Mouse (Mus musculus) spleen, postnatal 10 days (tissue): ENCODE results near the gene Gm20388.

Source experiments
- DNase-seq, 2 experiments: peaks; one replicate each; pipeline ENCODE4 v3.0.0; 2021 to 2022; ENCODE audit warnings: low spot score in 2 of 2

Gene Gm20388

DNA sequence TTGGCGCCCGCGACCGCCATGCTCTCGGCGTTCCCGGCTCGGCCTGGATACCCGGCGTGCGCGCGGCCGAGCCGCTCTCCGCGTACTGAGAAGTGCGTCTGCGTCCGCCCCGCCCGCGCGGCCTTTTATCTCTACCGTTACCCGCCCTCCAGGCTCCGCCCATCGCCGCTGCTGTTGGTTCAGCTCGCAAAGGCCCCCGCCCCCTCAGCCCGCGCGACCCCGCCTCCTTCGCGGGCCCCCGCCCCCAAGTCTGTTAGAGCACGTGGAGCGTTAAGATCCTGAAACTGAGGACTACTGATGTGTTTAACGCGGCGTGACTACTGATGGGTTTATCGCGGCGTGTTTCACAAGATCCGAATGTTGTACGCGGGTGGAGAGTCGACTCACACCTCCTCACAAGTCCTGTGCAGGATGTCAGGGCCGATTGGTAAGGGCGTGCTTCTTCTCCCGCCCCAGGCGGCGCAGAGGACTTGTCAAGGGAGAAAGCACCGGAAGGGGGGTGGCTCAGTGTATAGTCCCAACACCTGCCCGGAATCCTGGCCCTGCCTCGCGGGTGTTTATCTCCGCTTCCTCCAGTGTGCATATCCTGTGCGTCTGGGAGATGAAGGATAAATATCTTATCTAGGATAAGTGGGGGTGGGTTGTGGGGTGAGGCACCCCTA is 1997.1 kb downstream of the Gm20388 start, which contains the start of gene Slc7a5:
Gene Slc7a5, minus strand, starts transcription at position 108 of the 662 bp plus-strand sequence.
- peak; percentile 98 to 100 for DNase-seq

DNA sequence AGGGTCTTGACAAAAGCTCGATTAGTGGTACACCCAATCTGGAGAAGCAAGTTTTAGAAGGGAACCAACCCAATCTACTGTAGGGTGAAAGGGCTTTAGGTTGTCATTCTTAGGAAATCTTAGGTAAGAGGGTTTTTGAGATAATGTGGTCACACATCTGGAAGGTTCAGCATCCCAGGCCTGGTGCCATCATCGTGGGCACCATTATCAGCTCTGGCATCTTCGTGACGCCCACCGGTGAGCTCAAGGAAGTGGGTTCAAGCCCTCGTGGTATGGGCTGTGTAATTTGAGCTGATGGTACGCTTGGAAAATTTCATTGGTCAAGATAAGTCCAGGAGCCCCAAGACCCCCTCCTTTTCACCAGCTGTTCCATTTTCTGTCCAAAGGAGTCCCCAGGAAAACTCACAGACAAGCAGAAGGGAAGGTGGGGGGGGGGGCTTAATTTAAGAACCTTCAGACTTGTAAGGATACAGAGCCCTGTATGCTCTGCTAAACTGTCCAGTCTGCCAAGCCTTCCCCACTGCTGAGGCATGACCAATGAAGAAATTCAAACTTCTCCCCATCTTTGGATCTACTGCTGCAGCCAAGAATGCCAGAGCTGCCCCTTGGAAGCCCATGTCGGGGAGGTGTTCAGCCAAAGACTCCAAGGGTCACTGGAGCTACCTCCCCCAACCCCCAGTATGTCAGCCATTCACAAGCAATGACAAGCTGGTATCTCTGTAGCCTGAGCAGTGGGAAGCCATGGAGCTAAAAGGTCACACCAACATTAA is 1997.9 kb downstream of the Gm20388 start:
- no peak for DNase-seq

DNA sequence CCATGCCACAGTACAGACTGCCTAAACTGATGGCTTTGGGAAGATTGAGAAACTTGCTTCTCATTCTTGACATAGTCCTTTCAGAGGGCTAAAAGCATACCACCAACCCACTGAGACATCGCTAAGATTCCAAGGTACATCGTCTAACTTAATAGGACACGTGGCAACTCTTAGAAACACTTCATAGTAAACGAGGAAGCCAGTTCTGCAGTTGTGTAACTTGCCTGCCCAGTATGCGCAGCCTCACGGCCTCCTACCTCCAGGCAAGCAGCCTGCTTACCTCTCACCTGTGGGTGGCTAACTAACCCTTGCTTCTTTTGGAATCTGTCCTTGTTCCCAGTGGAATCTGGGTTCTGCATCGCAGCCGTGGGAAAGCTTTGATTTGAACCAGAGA is 1998.5 kb downstream of the Gm20388 start:
- no peak for DNase-seq

DNA sequence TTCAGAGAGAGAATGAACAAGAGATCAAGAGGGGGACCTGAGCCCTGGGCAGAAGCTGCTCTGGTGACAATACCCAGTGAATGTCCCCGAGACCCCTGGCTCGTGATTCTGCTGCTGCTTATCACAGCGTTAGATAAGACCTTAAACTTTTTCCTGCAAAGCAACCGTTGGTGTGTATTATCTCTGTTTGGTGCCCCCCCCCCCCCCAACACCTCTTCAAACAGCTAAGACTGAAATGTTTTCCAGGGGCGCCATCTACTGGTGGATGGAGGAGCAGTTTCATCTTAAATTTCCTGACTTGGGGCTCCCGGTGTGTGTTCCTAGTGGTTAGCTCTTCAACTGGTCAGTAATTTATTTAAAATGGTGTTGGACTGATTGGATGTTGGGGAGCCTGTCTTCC is 1999.0 kb downstream of the Gm20388 start:
- peak; percentile 73 to 86 for DNase-seq

DNA sequence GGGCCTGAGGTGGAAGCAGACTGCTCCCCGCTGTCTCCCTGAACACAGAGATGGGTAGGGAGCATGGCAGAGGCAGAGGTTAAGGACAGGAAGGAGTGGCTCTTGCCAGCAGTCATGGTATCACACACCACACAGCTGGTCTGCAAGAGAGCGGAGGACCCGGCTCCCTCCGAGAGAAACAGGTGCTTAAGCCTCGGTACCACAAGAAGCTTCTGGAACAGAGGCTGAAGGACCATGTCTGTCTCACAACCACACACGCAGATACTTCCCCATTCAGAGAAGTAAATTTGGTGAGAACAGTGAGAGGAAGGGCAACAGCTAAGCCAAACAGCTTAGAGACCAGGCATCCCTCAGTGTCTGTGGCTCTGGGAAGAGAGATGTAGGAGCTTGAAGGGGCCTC is 2000.8 kb downstream of the Gm20388 start:
- no peak for DNase-seq

DNA sequence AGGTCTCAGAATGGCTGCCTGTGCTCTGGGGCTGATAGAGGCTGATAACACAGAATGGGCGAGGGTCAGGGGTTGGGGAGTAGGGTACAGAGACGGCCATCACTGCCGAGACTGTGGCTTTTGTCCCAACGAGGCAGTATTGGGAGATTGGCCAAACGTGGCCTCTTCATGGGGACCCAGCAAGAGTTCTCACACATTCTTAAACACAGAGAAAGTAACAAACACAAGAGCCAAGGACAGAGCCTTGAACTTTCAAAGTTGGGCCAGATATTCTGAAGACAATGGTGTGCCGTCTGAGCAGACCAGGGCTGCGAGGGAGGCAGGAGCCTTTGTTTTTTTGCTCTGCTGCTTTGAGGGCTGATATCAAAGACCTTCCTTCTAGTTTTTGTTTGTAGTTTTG is 2001.3 kb downstream of the Gm20388 start:
- no peak for DNase-seq

DNA sequence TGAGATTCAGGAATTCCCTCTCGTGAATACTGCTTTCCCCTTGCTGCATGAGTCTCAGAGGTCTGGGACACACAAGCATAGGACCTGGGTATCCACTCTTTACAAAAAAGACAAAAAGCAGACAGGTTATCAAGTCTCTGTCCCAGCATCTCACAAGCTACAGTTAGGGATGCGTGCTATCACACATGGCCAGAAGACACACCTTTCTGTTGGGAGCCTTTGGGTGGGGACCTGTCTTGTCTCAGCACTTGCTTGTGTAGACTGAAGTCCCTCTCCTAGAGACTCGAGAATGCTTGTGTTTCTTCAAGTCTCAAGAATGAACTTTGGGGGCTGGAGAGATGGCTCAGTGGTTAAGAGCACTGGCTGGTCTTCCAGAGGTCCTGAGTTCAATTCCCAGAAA is 2002.2 kb downstream of the Gm20388 start:
- no peak for DNase-seq

DNA sequence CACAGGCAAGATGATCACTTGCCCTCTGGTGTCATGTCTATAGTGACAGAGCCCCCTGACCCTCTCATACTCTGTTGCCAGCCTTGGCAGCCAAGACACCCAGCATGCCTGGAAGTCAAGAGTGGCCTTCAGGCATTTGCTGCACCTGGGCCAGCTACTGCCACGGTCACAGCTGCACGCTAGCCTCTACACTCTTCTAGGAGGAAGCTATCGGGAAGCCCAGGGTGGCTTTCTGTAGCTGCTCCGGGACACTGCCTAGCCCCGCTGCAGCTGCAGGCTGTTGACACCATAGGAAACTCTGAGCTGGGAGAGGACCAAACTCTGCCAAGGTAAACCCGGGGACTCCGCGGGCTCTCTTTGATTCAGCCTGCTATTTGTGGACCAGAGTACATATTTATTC is 2002.7 kb downstream of the Gm20388 start:
- DNase-seq, result no peak

DNA sequence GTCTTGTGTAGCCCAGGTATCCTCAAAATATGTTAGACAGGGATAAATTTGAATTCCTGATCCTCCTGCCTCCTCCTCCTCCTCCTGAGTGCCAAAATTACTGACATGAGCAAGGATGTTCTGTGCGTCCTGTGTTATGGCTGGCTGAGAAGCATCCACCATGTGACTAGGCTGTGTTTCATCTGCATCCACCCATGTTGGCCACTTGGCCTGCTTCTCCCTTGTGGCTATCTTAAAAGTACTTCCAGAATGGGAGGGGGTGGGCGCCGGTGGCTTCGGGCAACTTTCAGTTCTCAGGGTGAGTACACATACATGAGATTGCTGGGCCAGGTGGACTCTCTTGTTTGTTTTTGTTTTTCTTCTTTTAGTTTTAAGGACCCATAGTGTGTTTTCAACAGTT is 2008.5 kb downstream of the Gm20388 start:
- DNase-seq, result no peak

DNA sequence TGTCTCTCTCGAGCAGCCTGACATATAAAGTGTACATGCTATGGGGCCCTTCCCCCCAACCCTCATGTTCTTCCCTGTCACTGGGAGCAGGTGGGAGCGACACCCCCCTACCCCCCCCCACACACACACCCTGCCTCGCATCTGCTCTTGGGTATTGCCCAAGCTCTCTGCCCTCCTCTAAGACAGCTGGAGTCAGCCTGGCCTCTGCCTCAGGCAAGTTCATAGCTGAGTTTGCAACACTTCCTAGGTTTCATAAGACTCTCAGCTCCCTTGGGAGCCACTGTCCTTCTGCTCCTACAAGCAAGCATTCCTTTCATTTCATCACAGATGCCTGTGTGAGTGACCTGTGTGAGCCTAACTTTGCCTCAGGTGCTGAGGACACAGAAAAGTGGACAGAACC is 2009.1 kb downstream of the Gm20388 start:
- no peak for DNase-seq

DNA sequence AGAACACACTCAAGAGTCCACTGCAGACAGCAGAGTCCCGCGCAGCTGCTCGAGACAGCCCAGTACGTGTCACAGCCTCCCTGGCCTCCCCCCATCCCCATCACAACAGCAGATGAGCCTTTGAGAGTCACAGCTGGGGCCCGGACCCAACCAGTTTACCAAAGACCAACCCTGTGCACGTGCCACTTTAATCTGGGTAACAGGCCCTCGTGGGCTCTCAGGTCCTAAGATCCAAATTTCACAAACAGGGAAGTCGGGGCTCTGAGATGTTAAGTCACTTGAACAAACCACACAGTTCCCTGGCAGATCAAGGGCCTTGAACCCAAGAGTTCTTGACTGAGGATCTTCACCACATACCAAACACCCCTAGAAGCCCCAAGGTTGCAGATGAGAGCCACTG is 2010.9 kb downstream of the Gm20388 start:
- DNase-seq, result no peak

DNA sequence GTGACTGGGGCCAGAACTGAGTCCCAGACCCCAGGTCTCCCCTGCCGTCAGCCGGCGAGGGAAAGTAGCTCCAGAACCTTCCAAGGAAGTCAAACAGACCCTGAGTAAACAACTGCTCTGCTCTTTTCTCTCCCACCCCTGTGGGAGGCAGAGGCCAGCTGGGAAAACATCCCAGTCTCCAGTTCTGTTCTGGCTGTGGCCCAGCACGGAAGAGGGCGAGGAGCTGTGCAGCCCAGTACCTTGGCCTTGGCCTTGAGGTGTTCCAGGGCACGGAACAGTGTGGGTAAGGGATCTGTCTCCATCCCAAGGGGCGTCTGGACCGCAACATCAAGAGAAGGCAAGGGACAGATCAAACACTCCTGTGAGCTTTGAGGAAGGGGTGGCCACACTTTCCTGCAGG is 2011.5 kb downstream of the Gm20388 start:
- no peak for DNase-seq

DNA sequence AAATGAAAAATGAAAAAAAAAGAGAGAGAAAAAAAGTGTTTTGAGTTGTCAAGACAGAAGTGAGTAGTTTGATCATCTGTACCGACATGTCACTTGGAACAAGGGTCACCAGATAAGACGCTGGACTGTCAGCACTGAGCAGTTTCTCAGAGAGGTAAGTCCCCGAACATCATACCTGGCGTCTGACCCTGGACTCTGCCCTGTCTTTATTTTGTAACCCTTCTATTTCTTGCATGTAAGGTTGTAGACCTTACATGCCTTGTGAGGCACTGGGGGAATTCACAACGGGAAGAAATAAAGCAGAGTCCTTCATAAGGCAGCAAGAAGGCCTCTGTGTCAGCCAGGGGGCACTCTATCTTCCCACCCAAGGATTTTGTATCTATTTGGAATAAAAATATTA is 2014.0 kb downstream of the Gm20388 start:
- no peak for DNase-seq

DNA sequence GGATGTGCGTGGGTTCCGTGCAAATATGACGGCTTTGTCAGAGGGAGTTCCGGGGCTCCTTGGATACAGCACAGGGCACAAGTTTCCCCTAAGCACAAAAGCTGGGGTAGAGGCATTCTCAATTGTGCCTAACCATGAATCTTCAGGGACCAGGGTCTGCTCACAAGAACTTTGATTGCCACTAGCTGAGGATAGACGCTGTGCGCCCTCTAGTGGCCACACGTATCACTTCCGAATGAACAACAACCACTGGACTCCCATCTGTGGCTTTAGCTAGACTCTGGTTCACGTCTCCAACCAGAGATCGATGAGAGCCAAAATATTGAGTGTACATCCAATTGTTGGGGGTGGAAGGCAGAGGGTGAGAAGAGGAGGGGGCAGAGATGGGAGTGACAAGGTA is 2015.0 kb downstream of the Gm20388 start:
- DNase-seq, result peak; percentile 72 to 88

DNA sequence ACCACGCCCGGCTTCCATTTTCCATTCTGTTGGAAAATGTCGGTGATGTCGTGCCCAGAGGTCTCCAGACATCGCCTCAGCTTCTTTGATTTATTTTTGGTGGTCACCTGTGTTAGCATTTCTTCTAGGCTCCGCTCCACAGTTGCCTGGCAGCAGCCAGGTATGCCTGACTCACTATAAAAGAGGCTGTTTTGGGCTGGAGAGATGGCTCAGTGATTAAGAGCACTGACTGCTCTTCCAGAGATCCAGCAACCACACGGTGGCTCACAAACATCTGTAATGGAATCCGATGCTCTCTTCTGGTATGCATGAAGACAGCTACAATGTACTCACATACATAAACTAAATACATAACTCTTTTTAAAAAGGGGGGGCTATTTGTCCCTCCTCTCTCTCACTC is 2015.6 kb downstream of the Gm20388 start:
- no peak for DNase-seq

DNA sequence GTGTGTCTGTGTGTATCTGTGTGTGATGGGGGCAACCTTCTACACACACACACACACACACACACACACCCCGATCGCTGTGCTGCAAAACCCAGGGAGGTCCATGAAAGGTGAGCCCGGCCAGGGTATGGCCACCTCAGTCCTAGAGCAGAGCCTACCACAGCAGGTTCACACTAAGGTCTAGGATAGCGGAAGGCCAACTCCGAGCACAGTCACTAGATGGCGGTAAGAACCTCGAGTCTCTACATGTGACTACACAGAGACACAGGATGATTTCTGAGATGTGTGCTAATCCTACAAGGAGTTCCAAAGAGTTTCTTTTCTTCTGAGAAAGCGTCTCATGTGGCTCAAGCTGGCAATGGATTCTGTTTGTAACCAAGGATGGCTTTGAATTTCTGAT is 2016.7 kb downstream of the Gm20388 start:
- DNase-seq, result peak in 1 of 2 experiments; percentile 70

DNA sequence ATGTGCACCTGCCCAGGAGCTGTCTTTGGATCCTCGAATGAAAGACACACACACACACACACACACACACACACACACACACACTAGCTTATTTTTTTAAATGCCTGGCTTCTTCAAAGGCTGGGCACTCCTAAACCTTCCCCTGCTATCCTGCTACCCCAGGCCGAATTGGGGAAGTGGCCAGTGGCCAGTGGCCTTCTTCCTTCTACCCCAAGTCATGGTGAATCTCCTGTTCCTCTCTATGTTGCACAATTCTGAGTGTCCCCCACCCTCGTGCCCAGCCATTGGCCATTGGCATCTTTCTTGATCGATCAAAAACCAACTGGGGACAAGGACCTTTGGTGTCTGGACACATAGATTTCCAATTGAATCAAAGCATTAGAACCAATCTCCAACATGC is 2019.4 kb downstream of the Gm20388 start:
- no peak for DNase-seq

DNA sequence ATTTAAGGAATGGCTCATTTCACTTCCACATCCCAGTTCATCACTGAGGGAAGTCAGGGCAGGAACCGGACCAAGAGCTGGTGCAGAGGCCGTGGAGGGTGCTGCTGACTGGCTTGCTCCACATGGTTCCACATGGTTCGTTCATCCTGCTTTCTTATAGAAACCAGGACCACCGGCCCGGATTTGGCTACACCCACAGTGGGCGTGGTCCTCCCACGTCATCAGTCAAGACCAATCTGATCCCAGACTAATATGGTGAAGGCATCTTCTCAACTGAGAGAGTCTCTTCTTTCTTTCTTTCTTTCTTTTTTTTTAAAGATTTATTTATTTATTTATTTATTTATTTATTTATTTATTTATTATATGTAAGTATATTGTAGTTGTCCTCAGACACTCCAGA is 2020.9 kb downstream of the Gm20388 start:
- DNase-seq, result no peak

DNA sequence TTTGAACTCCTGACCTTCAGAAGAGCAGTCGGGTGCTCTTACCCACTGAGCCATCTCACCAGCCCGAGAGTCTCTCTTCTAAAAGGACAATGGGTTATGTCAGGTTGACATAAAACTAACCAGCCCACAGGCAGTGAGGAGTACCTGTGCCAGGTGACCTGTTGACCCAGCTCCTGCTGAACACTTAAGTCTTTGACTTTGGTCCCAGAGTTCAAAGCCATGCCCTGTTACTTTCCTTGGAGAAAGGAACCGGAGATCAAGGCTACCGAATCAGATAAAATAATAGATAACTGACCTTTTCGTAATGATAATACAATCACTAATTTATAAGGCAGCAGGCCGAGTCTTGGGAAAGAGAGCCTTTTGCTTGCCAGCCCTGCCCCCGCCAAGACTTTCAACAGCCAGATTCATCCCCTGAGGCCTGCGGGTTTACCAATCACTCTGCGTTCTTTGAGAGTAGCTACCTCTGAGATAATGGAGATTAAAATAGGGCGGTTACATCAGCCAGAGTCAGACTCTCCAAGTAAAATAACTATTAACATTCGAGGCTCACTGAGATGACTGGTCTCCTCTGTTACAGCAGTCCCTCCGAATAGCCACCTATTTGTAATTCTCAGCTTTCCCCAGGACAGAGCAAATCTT is 2021.5 kb downstream of the Gm20388 start:
- DNase-seq, result no peak

DNA sequence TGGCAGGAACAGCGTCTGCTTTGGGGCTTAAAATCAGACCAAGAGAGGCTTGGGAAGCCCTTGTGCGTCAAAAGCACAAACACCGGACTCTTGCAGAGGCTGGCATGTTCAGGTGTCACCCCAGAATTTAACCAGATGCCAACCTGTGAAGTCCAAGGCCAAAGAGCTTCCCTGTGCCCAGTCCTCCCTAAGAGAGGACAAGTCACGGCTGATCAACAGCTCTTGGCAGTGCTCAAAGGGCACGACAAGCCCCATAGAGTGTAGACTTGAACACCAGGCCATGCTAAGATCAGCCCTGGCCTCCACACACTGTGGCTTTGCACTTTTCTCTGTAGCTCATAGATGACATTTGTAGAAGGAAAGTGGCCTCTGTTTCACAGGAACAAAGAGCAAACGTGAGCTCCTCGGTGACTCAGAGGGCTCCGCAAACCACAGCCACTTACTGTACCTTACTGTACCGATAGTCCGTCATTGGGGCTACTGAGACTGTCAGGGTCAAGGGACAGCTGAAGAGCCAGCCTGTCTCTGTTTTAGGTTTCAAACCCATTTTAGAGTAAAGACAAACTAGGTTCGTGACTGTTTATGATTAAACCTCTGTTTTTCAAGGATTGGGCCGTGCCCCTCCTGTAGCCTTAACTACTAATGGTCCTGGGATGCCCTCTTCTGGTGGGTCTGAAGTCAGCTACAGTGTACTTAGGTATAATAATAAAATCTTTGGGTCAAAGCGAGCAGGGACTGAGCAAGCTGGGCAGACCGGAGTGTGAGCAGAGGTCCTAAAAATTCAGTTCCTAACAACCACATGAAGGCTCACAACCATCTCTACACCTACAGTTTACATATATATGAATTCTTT is 2022.3 kb downstream of the Gm20388 start:
- no peak for DNase-seq

DNA sequence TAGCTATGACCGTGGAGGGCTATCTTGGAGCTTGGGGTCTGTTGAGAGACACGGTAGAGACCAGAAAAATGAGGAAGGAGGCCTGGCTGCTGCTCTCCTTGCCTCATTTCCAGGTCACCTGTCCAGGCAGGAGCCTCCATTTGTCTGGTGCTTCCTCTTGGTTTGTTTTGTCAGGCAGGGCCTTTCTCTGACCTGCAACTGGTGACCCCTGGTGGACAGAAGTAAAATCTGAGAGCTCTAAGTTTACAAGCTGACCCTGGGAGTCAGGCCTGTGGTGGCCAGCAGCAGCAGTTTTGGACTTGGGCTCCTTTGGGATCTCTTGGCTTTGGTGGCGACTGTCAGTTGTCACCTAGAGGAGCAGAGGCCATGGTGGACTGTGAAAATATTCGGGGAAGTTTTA is 2023.9 kb downstream of the Gm20388 start:
- peak; percentile 35 to 54 for DNase-seq

DNA sequence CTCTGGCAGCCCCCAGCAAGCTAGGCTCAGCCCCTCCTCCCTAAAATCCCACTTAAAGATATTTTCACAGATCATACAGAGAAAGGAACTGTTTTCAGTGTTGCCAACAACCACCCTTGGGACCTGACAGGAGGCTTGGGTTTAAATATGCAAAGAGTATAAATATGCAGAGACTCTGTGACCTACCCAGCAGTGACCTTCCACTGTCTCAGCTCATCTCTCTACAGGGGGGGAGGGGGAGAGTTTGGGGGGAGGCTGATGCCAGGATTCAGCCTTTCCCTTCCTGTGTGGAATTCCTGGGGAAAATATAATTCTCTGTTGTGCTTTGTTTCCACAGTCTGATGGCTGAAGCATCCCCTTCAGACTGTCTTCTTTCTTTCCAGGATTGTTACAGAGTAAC is 2024.3 kb downstream of the Gm20388 start:
- no peak for DNase-seq
